Mouse (Mus musculus): Measurements from ENCODE around the gene Arhgef6. TPM values are rescaled to one million over a fixed set of nuclear protein-coding genes. Genes with fewer than 3 reads are reported as not detected.

Gene Arhgef6
- polyA plus RNA-seq, 1 experiment from 2014 or later: 4.1 TPM

DNA sequence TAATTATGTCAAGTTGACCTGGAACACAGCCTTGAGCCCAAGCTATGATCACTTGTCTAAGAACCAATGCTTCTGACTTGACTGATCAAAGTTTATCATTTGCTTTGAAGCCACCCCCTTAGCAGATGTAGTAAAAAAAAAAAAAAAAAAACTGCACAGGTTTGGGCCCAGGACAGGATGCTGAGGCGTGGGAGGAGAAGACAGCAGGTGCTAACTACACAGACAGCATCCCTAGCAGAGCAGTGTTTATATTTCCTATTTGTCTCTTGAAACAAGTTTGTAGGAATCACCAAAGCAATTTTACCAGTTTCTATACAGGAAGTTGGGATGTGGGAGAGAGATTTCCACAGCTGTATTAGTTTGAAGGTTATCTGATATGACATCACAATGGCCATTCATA, 127.9 kb downstream of the Arhgef6 start:
- H3K9me3 ChIP-seq (ENCODE audit: control insufficient read depth, low read length): no peaks in the 10 kb centered on the region
- H3K4me2 ChIP-seq (replicated peaks; ENCODE audit: low read depth): no peak overlapping the region
- ATAC-seq (ENCODE audit: low FRiP score, low TSS enrichment): no peak
- no peaks in the 10 kb centered on the region for H3K4me1 ChIP-seq (replicated peaks; ENCODE audit: control insufficient read depth, insufficient read depth)
- no peak overlapping the region for H3K9ac ChIP-seq (ENCODE audit: low read length)
- no peak for DNase-seq (ENCODE audit: low spot score)
- no peaks in the 10 kb centered on the region for H3K27me3 ChIP-seq (ENCODE audit: control insufficient read depth, insufficient read depth, low read length)
- no peak overlapping the region for H3K27ac ChIP-seq (replicated peaks)
- TF ChIP-seq CTCF (IDR thresholded peaks at IDR 0.05; ENCODE audit: low read depth) (no peak), EP300 (optimal IDR thresholded peaks at IDR 0.05) (no peak)
- no peaks in the 10 kb centered on the region for H3K36me3 ChIP-seq (ENCODE audit: control insufficient read depth, insufficient read depth, low read length)
- no peak overlapping the region for H3K4me3 ChIP-seq (ENCODE audit: low read depth, low read length)
- 89% methylated on average over 1 of the region's 1 CpGs for WGBS

GRCm38 (mm10) chrX:57200397-57200796, 138.1 kb downstream of the Arhgef6 start:
- ATAC-seq (ENCODE audit: low FRiP score, low TSS enrichment) (no peak), DNase-seq (ENCODE audit: low spot score) (no peak)
- H3K9ac ChIP-seq (ENCODE audit: low read length): no peak overlapping the region
- no peak overlapping the region for H3K27ac ChIP-seq (replicated peaks)
- H3K4me2 ChIP-seq (replicated peaks; ENCODE audit: low read depth): no peak overlapping the region
- no peaks in the 10 kb centered on the region for H3K4me1 ChIP-seq (replicated peaks; ENCODE audit: control insufficient read depth, insufficient read depth)
- no peaks in the 10 kb centered on the region for H3K9me3 ChIP-seq (ENCODE audit: control insufficient read depth, low read length)
- no peaks in the 10 kb centered on the region for H3K36me3 ChIP-seq (ENCODE audit: control insufficient read depth, insufficient read depth, low read length)
- TF ChIP-seq CTCF (IDR thresholded peaks at IDR 0.05; ENCODE audit: low read depth) (no peak), EP300 (optimal IDR thresholded peaks at IDR 0.05) (no peak)
- no peak overlapping the region for H3K4me3 ChIP-seq (ENCODE audit: low read depth, low read length)
- 58% methylated on average over 2 of the region's 2 CpGs for WGBS
- H3K27me3 ChIP-seq (ENCODE audit: control insufficient read depth, insufficient read depth, low read length): no peaks in the 10 kb centered on the region

GRCm38 (mm10) chrX:57198036-57198435, 140.5 kb downstream of the Arhgef6 start:
- TF ChIP-seq EP300 (optimal IDR thresholded peaks at IDR 0.05): no peak
- no peak for TF ChIP-seq CTCF (IDR thresholded peaks at IDR 0.05; ENCODE audit: low read depth)
- Histone ChIP-seq H3K4me1 (replicated peaks; ENCODE audit: control insufficient read depth, insufficient read depth) (no peaks in the 10 kb centered on the region), H3K9ac (ENCODE audit: low read length) (no peak overlapping the region), H3K27me3 (ENCODE audit: control insufficient read depth, insufficient read depth, low read length) (no peaks in the 10 kb centered on the region), H3K4me3 (ENCODE audit: low read depth, low read length) (no peak overlapping the region), H3K36me3 (ENCODE audit: control insufficient read depth, insufficient read depth, low read length) (no peaks in the 10 kb centered on the region), H3K4me2 (replicated peaks; ENCODE audit: low read depth) (no peak overlapping the region), H3K9me3 (ENCODE audit: control insufficient read depth, low read length) (no peaks in the 10 kb centered on the region), H3K27ac (replicated peaks) (no peak overlapping the region)
- 45% methylated on average over 2 of the region's 2 CpGs for WGBS
- DNase-seq (ENCODE audit: low spot score) (no peak), ATAC-seq (ENCODE audit: low FRiP score, low TSS enrichment) (no peak)

- Histone ChIP-seq H3K4me2 (replicated peaks; ENCODE audit: low read depth) (no peak overlapping the region), H3K27me3 (ENCODE audit: control insufficient read depth, insufficient read depth, low read length) (no peaks in the 10 kb centered on the region), H3K9me3 (ENCODE audit: control insufficient read depth, low read length) (no peaks in the 10 kb centered on the region), H3K27ac (replicated peaks) (no peak overlapping the region), H3K9ac (ENCODE audit: low read length) (no peak overlapping the region), H3K4me1 (replicated peaks; ENCODE audit: control insufficient read depth, insufficient read depth) (no peaks in the 10 kb centered on the region), H3K36me3 (ENCODE audit: control insufficient read depth, insufficient read depth, low read length) (no peaks in the 10 kb centered on the region), H3K4me3 (ENCODE audit: low read depth, low read length) (no peak overlapping the region)
- no peak for TF ChIP-seq CTCF (IDR thresholded peaks at IDR 0.05; ENCODE audit: low read depth)
- no peak for TF ChIP-seq EP300 (optimal IDR thresholded peaks at IDR 0.05)
- no peak for DNase-seq (ENCODE audit: low spot score)
- ATAC-seq (ENCODE audit: low FRiP score, low TSS enrichment): no peak
- 78% methylated on average over 9 of the region's 9 CpGs for WGBS
These were observed 142.2 kb downstream of the Arhgef6 start for GRCm38 (mm10) chrX:57196319-57196718.

DNA sequence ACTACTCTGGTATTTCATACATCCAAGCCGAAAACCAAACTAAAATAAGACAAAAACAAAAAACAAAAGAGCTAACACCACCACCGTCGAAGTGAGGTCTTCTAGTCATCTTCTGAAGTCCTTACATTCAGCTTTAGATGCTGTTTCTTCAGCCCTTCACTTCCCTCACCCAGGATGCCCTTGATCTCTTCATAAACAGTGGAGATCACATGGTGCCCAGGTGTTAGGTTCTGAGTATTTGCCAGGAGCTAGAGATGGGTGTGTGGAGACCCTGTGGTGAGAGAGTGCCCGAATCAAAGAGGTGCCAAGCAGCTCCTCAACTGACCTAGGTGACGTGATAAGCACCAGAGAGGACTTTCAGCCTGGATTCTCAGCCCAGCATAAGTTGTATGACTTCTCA, 149.2 kb downstream of the Arhgef6 start:
- no peak overlapping the region for H3K4me3 ChIP-seq (ENCODE audit: low read depth, low read length)
- no peak for TF ChIP-seq CTCF (IDR thresholded peaks at IDR 0.05; ENCODE audit: low read depth)
- TF ChIP-seq EP300 (optimal IDR thresholded peaks at IDR 0.05): no peak
- no peaks in the 10 kb centered on the region for H3K4me1 ChIP-seq (replicated peaks; ENCODE audit: control insufficient read depth, insufficient read depth)
- no peaks in the 10 kb centered on the region for H3K27me3 ChIP-seq (ENCODE audit: control insufficient read depth, insufficient read depth, low read length)
- H3K27ac ChIP-seq (replicated peaks): no peak overlapping the region
- no peak overlapping the region for H3K9ac ChIP-seq (ENCODE audit: low read length)
- H3K9me3 ChIP-seq (ENCODE audit: control insufficient read depth, low read length): no peaks in the 10 kb centered on the region
- 62% methylated on average over 5 of the region's 5 CpGs for WGBS
- H3K36me3 ChIP-seq (ENCODE audit: control insufficient read depth, insufficient read depth, low read length): no peaks in the 10 kb centered on the region
- H3K4me2 ChIP-seq (replicated peaks; ENCODE audit: low read depth): no peak overlapping the region
- DNase-seq (ENCODE audit: low spot score): no peak
- no peak for ATAC-seq (ENCODE audit: low FRiP score, low TSS enrichment)

GRCm38 (mm10) chrX:57187301-57187700, 151.2 kb downstream of the Arhgef6 start:
- Histone ChIP-seq H3K27me3 (ENCODE audit: control insufficient read depth, insufficient read depth, low read length) (no peaks in the 10 kb centered on the region), H3K4me1 (replicated peaks; ENCODE audit: control insufficient read depth, insufficient read depth) (no peaks in the 10 kb centered on the region), H3K9ac (ENCODE audit: low read length) (no peak overlapping the region), H3K36me3 (ENCODE audit: control insufficient read depth, insufficient read depth, low read length) (no peaks in the 10 kb centered on the region), H3K27ac (replicated peaks) (no peak overlapping the region), H3K9me3 (ENCODE audit: control insufficient read depth, low read length) (no peaks in the 10 kb centered on the region), H3K4me3 (ENCODE audit: low read depth, low read length) (no peak overlapping the region), H3K4me2 (replicated peaks; ENCODE audit: low read depth) (no peak overlapping the region)
- WGBS: 79% methylated on average over 8 of the region's 8 CpGs
- no peak for TF ChIP-seq CTCF (IDR thresholded peaks at IDR 0.05; ENCODE audit: low read depth)
- TF ChIP-seq EP300 (optimal IDR thresholded peaks at IDR 0.05): no peak
- ATAC-seq (ENCODE audit: low FRiP score, low TSS enrichment) (no peak), DNase-seq (ENCODE audit: low spot score) (no peak)
